Mouse (Mus musculus) ovary, adult 18-20 months (tissue): ENCODE measurements around the gene Mettl1.

ENCODE experiments used
- DNase-seq: peaks from one replicate; pipeline ENCODE4 v3.0.0; 2022; ENCODE audit warnings: low spot score, mixed read lengths

Mettl1 gene

GRCm38 (mm10) chr10:127085052-127085451, 43.8 kb downstream of the Mettl1 start:
- no peak for DNase-seq

- DNase-seq, result no peak
These were observed 44.4 kb downstream of the Mettl1 start for GRCm38 (mm10) chr10:127085633-127086032.

- no peak for DNase-seq
These were observed 49.6 kb downstream of the Mettl1 start for GRCm38 (mm10) chr10:127090560-127091411.

- peak; percentile 51 for DNase-seq
These were observed 50.5 kb downstream of the Mettl1 start for GRCm38 (mm10) chr10:127091507-127092396.

GRCm38 (mm10) chr10:127092742-127093141, 51.5 kb downstream of the Mettl1 start:
- no peak for DNase-seq

GRCm38 (mm10) chr10:127094382-127094802, 53.2 kb downstream of the Mettl1 start:
- peak; percentile 45 for DNase-seq
